In genomic region chr10:44873642-44874285, GRCm38 (mm10) we compare ENCODE assay signal across 16 mouse cellular contexts.
DNase-seq lines count a peak whose midpoint lies in the region; TF ChIP-seq lines count a peak whose summit lies in the region.
"Had no signal": no experiment of that assay in that cellular context is flagged by ENCODE, and none has a peak within 500 bp of the region (broad histone marks: within the 10 kb centered on the region; RNA-seq: fewer than 3 reads in every experiment).

No protein-coding gene starts in this region.

- intact Hi-C loops in left cerebral cortex, adult 2 months (cut with DNase I), result loop anchor here (5.0 kb wide), 1 partner anchor 124 kb away; no protein-coding TSS in a partner anchor

- H3K27ac ChIP-seq in layer of hippocampus, adult 2 months, result peak overlapping the region; percentile 49
- H3K27ac ChIP-seq in left cerebral cortex, adult 2 months, result peak overlapping the region; percentile 17; the same call in 1 of the 2 replicates
- H3K27ac ChIP-seq: hindbrain, embryonic 10.5 days; intestine, embryonic 15.5 days; limb, embryonic 10.5 days; liver, embryonic 14.5 days; midbrain, embryonic 10.5 days had no signal

- no peak for TF ChIP-seq CTCF in layer of hippocampus, adult 2 months (conservative IDR thresholded peaks at IDR 0.05)
- TF ChIP-seq CTCF in left cerebral cortex, adult 2 months (IDR thresholded peaks at IDR 0.05), result no peak

- no peak overlapping the region for H3K4me3 ChIP-seq in layer of hippocampus, adult 2 months
- no peak overlapping the region for H3K4me3 ChIP-seq in left cerebral cortex, adult 2 months
- H3K4me3 ChIP-seq: hindbrain, embryonic 10.5 days; intestine, embryonic 15.5 days; limb, embryonic 10.5 days; midbrain, embryonic 10.5 days had no signal

- DNase-seq in layer of hippocampus, adult 2 months (ENCODE audit: low spot score in 2 of 2), result peak in 1 of 2 experiments; percentile 4
- DNase-seq in layer of hippocampus, adult 9-10 months (ENCODE audit: low spot score), result no peak
- DNase-seq in frontal cortex, postnatal 36 days (ENCODE audit: low spot score in 2 of 2), result peak; percentile 10 to 21
- peak in 1 of 2 experiments; percentile 10 for DNase-seq in left cerebral cortex, adult 2 months (ENCODE audit: extremely low spot score in 1 of 2, low spot score in 2 of 2)
- DNase-seq in right cerebral cortex, postnatal 36 days (ENCODE audit: low spot score in 2 of 2), result peak; percentile 5 to 11
- DNase-seq in thymus, postnatal 25 days, result no peak
- no peak for DNase-seq in kidney, postnatal 25 days
- DNase-seq: cerebellum, adult 18-20 months; gastrocnemius, postnatal 36 days; kidney, postnatal 10 days; thymus, adult 18-20 months had no signal

Comparison
In these comparisons a context has a peak if more than half of its experiments do, and no peak if none do; other contexts are left out.
1. DNase-seq: peak in frontal cortex, postnatal 36 days (2 of 2) and right cerebral cortex, postnatal 36 days (2 of 2); none in layer of hippocampus, adult 9-10 months (single experiment), thymus, postnatal 25 days (single experiment) and kidney, postnatal 25 days (0 of 2).